Mouse (Mus musculus): Measurements from ENCODE around the gene 3100002H09Rik.

GRCm38 (mm10) chr4:124607166-124607565, 3.4 kb downstream of the 3100002H09Rik start:
- TF ChIP-seq CTCF (IDR thresholded peaks at IDR 0.05; ENCODE audit: insufficient read depth, low read length) (no peak), POLR2A (IDR thresholded peaks at IDR 0.05; ENCODE audit: borderline replicate concordance, extremely low read depth, low read depth, low read length) (no peak)

All from lung, adult 2 months (tissue).